Mouse (Mus musculus): ENCODE measurements around the gene Tec. TPM values are rescaled to one million over a fixed set of nuclear protein-coding genes. Genes with fewer than 3 reads are reported as not detected.

Tec gene
- total and polyA plus RNA-seq, 3 experiments: 7.9 to 25.9 (median 20.1) TPM

GRCm38 (mm10) chr5:72901866-72902265 is 33.6 kb upstream of the Tec start:
- in situ Hi-C loops (cut with MboI; ENCODE audit: low pct_ligation_motif_present, low pct_unique_long_range_greater_than_20kb, low sequenced_read_pairs) (no loop called here), dilution Hi-C loops (cut with MboI; ENCODE audit: extremely low pct_ligation_motif_present, extremely low pct_unique_long_range_greater_than_20kb, low sequenced_read_pairs) (no loop called here)
- Histone ChIP-seq H3K9me3 (replicated peaks; ENCODE audit: low read length) (no peaks in the 10 kb centered on the region), H3K4me2 (ENCODE audit: insufficient read depth, low read depth, poor library complexity, severe bottlenecking) (no peak overlapping the region), H3K4me1 (ENCODE audit: control insufficient read depth in 1 of 2, insufficient read depth in 2 of 2) (no peaks in the 10 kb centered on the region), H3K27ac (ENCODE audit: insufficient read depth, low read depth) (no peak overlapping the region), H3K36me3 (replicated peaks in 1 of 2; ENCODE audit: control insufficient read depth in 1 of 2, insufficient read depth in 1 of 2, low read length in 1 of 2) (no peaks in the 10 kb centered on the region), H3K27me3 (replicated peaks) (no peaks in the 10 kb centered on the region), H3K4me3 (replicated peaks in 1 of 3; ENCODE audit: low read depth in 2 of 3, low read length in 2 of 3, poor library complexity in 1 of 3) (no peak overlapping the region), H3K9ac (ENCODE audit: insufficient read depth, low read depth) (no peak overlapping the region), H3K79me2 (replicated peaks; ENCODE audit: control insufficient read depth, extremely low read depth, insufficient read depth, poor library complexity, severe bottlenecking) (no peaks in the 10 kb centered on the region)
- DNase-seq (ENCODE audit: extremely low read depth): no peak
- no peak for TF ChIP-seq TCF12 (IDR thresholded peaks at IDR 0.05; ENCODE audit: low read depth, low read length)
- TF ChIP-seq USF2 (conservative IDR thresholded peaks at IDR 0.05; ENCODE audit: low read depth, low read length): no peak
- TF ChIP-seq ZC3H11A (IDR thresholded peaks at IDR 0.05; ENCODE audit: low read depth, low read length): no peak

DNA sequence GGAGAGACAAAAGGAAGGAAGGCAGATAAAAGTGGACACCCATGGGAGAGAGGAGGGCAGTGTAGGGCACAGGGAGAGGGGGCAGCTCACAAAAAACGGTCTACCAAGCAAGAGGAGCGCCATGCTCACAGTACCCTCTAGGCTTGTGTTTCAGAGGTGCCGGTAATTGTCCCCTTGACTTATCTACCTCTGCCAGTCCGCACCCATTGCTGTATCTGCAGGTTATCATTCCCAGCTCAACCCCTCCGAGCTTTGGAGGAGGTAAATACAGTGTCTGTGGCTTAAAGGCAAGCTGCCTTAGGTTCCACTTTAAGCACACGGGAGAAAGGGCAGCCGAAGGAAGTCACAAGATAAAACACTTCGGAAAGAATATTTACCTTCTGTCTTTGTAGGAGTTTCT is 31.0 kb upstream of the Tec start:
- Histone ChIP-seq H3K27ac (ENCODE audit: insufficient read depth, low read depth) (no peak overlapping the region), H3K9me3 (replicated peaks; ENCODE audit: low read length) (no peaks in the 10 kb centered on the region), H3K4me3 (replicated peaks in 1 of 3; ENCODE audit: low read depth in 2 of 3, low read length in 2 of 3, poor library complexity in 1 of 3) (no peak overlapping the region), H3K79me2 (replicated peaks; ENCODE audit: control insufficient read depth, extremely low read depth, insufficient read depth, poor library complexity, severe bottlenecking) (no peaks in the 10 kb centered on the region), H3K4me1 (ENCODE audit: control insufficient read depth in 1 of 2, insufficient read depth in 2 of 2) (no peaks in the 10 kb centered on the region), H3K36me3 (replicated peaks in 1 of 2; ENCODE audit: control insufficient read depth in 1 of 2, insufficient read depth in 1 of 2, low read length in 1 of 2) (no peaks in the 10 kb centered on the region), H3K9ac (ENCODE audit: insufficient read depth, low read depth) (no peak overlapping the region), H3K27me3 (replicated peaks) (no peaks in the 10 kb centered on the region), H3K4me2 (ENCODE audit: insufficient read depth, low read depth, poor library complexity, severe bottlenecking) (no peak overlapping the region)
- dilution Hi-C loops (cut with MboI; ENCODE audit: extremely low pct_ligation_motif_present, extremely low pct_unique_long_range_greater_than_20kb, low sequenced_read_pairs): no loop called here
- in situ Hi-C loops (cut with MboI; ENCODE audit: low pct_ligation_motif_present, low pct_unique_long_range_greater_than_20kb, low sequenced_read_pairs): no loop called here
- DNase-seq (ENCODE audit: extremely low read depth): no peak
- no peak for TF ChIP-seq MYC (IDR thresholded peaks at IDR 0.05; ENCODE audit: low read depth, low read length)
- TF ChIP-seq MAX (IDR thresholded peaks at IDR 0.05; ENCODE audit: low read length): no peak
- no peak for TF ChIP-seq POLR2AphosphoS2 (IDR thresholded peaks at IDR 0.05; ENCODE audit: low read depth, low read length)
- no peak for TF ChIP-seq HCFC1 (IDR thresholded peaks at IDR 0.05; ENCODE audit: low read depth, low read length)
- no peak for TF ChIP-seq ZNF384 (IDR thresholded peaks at IDR 0.05; ENCODE audit: low read depth, low read length)
- no peak for TF ChIP-seq MEF2A (IDR thresholded peaks at IDR 0.05; ENCODE audit: borderline replicate concordance, low read depth, low read length)
- no peak for TF ChIP-seq PAX5 (IDR thresholded peaks at IDR 0.05; ENCODE audit: low read length)
- no peak for TF ChIP-seq TCF12 (IDR thresholded peaks at IDR 0.05; ENCODE audit: low read depth, low read length)
- no peak for TF ChIP-seq SMC3 (IDR thresholded peaks at IDR 0.05; ENCODE audit: low read depth, low read length)
- TF ChIP-seq E2F4 (IDR thresholded peaks at IDR 0.05; ENCODE audit: insufficient replicate concordance, low read depth, low read length): no peak
- TF ChIP-seq ELF1 (IDR thresholded peaks at IDR 0.05; ENCODE audit: low read depth, low read length): no peak

- H3K9ac ChIP-seq (ENCODE audit: insufficient read depth, low read depth): no peak overlapping the region
- H3K9me3 ChIP-seq (replicated peaks; ENCODE audit: low read length): no peaks in the 10 kb centered on the region
- H3K79me2 ChIP-seq (replicated peaks; ENCODE audit: control insufficient read depth, extremely low read depth, insufficient read depth, poor library complexity, severe bottlenecking): no peaks in the 10 kb centered on the region
- no peaks in the 10 kb centered on the region for H3K4me1 ChIP-seq (ENCODE audit: control insufficient read depth in 1 of 2, insufficient read depth in 2 of 2)
- H3K36me3 ChIP-seq (replicated peaks in 1 of 2; ENCODE audit: control insufficient read depth in 1 of 2, insufficient read depth in 1 of 2, low read length in 1 of 2): no peaks in the 10 kb centered on the region
- in situ Hi-C loops (cut with MboI; ENCODE audit: low pct_ligation_motif_present, low pct_unique_long_range_greater_than_20kb, low sequenced_read_pairs): no loop called here
- no peak overlapping the region for H3K4me2 ChIP-seq (ENCODE audit: insufficient read depth, low read depth, poor library complexity, severe bottlenecking)
- no peak for DNase-seq (ENCODE audit: extremely low read depth)
- no peak for TF ChIP-seq MAX (IDR thresholded peaks at IDR 0.05; ENCODE audit: low read length)
- TF ChIP-seq MAZ (IDR thresholded peaks at IDR 0.05; ENCODE audit: low read depth, low read length): no peak
- no peak for TF ChIP-seq NELFE (IDR thresholded peaks at IDR 0.05; ENCODE audit: low read depth, low read length)
- TF ChIP-seq JUN (IDR thresholded peaks at IDR 0.05; ENCODE audit: insufficient read depth, low read depth, low read length): no peak
- TF ChIP-seq MEF2A (IDR thresholded peaks at IDR 0.05; ENCODE audit: borderline replicate concordance, low read depth, low read length): no peak
- TF ChIP-seq CHD2 (IDR thresholded peaks at IDR 0.05; ENCODE audit: low read length): no peak
- TF ChIP-seq CTCF (conservative IDR thresholded peaks at IDR 0.05 in 1 of 2, IDR thresholded peaks at IDR 0.05 in 1 of 2; ENCODE audit: low read depth in 2 of 2, low read length in 2 of 2): no peak
- no peak for TF ChIP-seq MAFK (IDR thresholded peaks at IDR 0.05; ENCODE audit: insufficient replicate concordance, low read length)
- no peak for TF ChIP-seq KAT2A (IDR thresholded peaks at IDR 0.05; ENCODE audit: insufficient replicate concordance, low read length)
- no peak for TF ChIP-seq IRF4 (IDR thresholded peaks at IDR 0.05; ENCODE audit: low read depth, low read length)
- no peak for TF ChIP-seq E2F4 (IDR thresholded peaks at IDR 0.05; ENCODE audit: insufficient replicate concordance, low read depth, low read length)
- TF ChIP-seq CHD1 (IDR thresholded peaks at IDR 0.05; ENCODE audit: low read depth, low read length): no peak
- no peak for TF ChIP-seq MYC (IDR thresholded peaks at IDR 0.05; ENCODE audit: low read depth, low read length)
- TF ChIP-seq GABPA (IDR thresholded peaks at IDR 0.05; ENCODE audit: insufficient replicate concordance, low read depth, low read length): no peak
- TF ChIP-seq POLR2AphosphoS2 (IDR thresholded peaks at IDR 0.05; ENCODE audit: low read depth, low read length): no peak
- no peaks in the 10 kb centered on the region for H3K27me3 ChIP-seq (replicated peaks)
- dilution Hi-C loops (cut with MboI; ENCODE audit: extremely low pct_ligation_motif_present, extremely low pct_unique_long_range_greater_than_20kb, low sequenced_read_pairs): no loop called here
- H3K4me3 ChIP-seq (replicated peaks in 1 of 3; ENCODE audit: low read depth in 2 of 3, low read length in 2 of 3, poor library complexity in 1 of 3): no peak overlapping the region
- no peak overlapping the region for H3K27ac ChIP-seq (ENCODE audit: insufficient read depth, low read depth)
These were observed 29.7 kb upstream of the Tec start for GRCm38 (mm10) chr5:72897998-72898397.

Measured in CH12.LX (cell line).